In genomic region chr5:119370481-119370880, GRCm38 (mm10) we compare ENCODE assay signal across 12 mouse cellular contexts.
A peak's percentile ranks its signal among the peaks of the same experiment; 100 is the strongest.
DNase-seq lines count a peak whose midpoint lies in the region; ATAC-seq and TF ChIP-seq lines count a peak whose summit lies in the region.
"Had no signal": no experiment of that assay in that cellular context is flagged by ENCODE, and none has a peak within 500 bp of the region (broad histone marks: within the 10 kb centered on the region; RNA-seq: fewer than 3 reads in every experiment).

No protein-coding gene starts in this region.

- H3K9me3 ChIP-seq in heart, embryonic 13.5 days, result no peaks in the 10 kb centered on the region
- H3K9me3 ChIP-seq in limb, embryonic 14.5 days (ENCODE audit: control insufficient read depth, low read length), result no peaks in the 10 kb centered on the region
- no peaks in the 10 kb centered on the region for H3K9me3 ChIP-seq in stomach, embryonic 16.5 days (replicated peaks; ENCODE audit: control insufficient read depth, low read length)

- H3K4me2 ChIP-seq in heart, embryonic 13.5 days, result peak overlapping the region; percentile 41
- H3K4me2 ChIP-seq in limb, embryonic 14.5 days (replicated peaks; ENCODE audit: low read depth, low read length, severe bottlenecking), result peak overlapping the region; percentile 3; the same call in 1 of the 2 replicates
- peak overlapping the region; percentile 23 for H3K4me2 ChIP-seq in stomach, embryonic 16.5 days (ENCODE audit: low read depth, low read length)

- no peak overlapping the region for H3K9ac ChIP-seq in heart, embryonic 13.5 days
- no peak overlapping the region for H3K9ac ChIP-seq in limb, embryonic 14.5 days (ENCODE audit: low read depth, low read length, severe bottlenecking)
- peak overlapping the region; percentile 1; the same call in 1 of the 2 replicates for H3K9ac ChIP-seq in stomach, embryonic 16.5 days (ENCODE audit: low read length)

- no peaks in the 10 kb centered on the region for H3K36me3 ChIP-seq in heart, embryonic 13.5 days
- no peaks in the 10 kb centered on the region for H3K36me3 ChIP-seq in limb, embryonic 14.5 days (ENCODE audit: control insufficient read depth, insufficient read depth, low read length)
- no peaks in the 10 kb centered on the region for H3K36me3 ChIP-seq in stomach, embryonic 16.5 days (ENCODE audit: control insufficient read depth, insufficient read depth, low read length)

- WGBS in heart, embryonic 13.5 days, result 74% methylated on average over 12 of the region's 12 CpGs
- WGBS in limb, embryonic 14.5 days, result 58% methylated on average over 12 of the region's 12 CpGs
- 43% methylated on average over 12 of the region's 12 CpGs for WGBS in stomach, embryonic 16.5 days

- no peak for TF ChIP-seq POLR2A in limb, embryonic 14.5 days (IDR thresholded peaks at IDR 0.05; ENCODE audit: borderline replicate concordance, extremely low read depth, insufficient read depth, insufficient read length)

- DNase-seq in heart, postnatal 10 days, result no peak
- DNase-seq in retina, embryonic 14.5 days (ENCODE audit: low spot score), result peak; percentile 3
- no peak for DNase-seq in retina, postnatal 1 day
- DNase-seq in limb, embryonic 14.5 days (ENCODE audit: low spot score), result no peak
- DNase-seq in urinary bladder, adult 18-20 months (ENCODE audit: low spot score in 2 of 2), result no peak
- DNase-seq in adrenal gland, adult 8-10 months, result no peak
- DNase-seq: adrenal gland, postnatal 14 days; cerebellum, adult 11 months; gastrocnemius, postnatal 36 days; kidney, adult 11 months had no signal

- ATAC-seq in heart, embryonic 13.5 days (ENCODE audit: extremely low read depth, insufficient number of reproducible peaks, low FRiP score, low TSS enrichment), result no peak
- no peak for ATAC-seq in limb, embryonic 14.5 days (ENCODE audit: low FRiP score, low read depth)
- ATAC-seq in stomach, embryonic 16.5 days (ENCODE audit: insufficient read depth, low FRiP score), result no peak

- H3K27ac ChIP-seq in heart, embryonic 13.5 days (replicated peaks), result no peak overlapping the region
- no peak overlapping the region for H3K27ac ChIP-seq in limb, embryonic 14.5 days (replicated peaks; ENCODE audit: low read depth, low read length)
- no peak overlapping the region for H3K27ac ChIP-seq in stomach, embryonic 16.5 days (ENCODE audit: low read length)

- intact Hi-C loops in heart, postnatal 10 days (cut with DNase I), result no loop called here

- H3K4me3 ChIP-seq in heart, embryonic 13.5 days, result no peak overlapping the region
- no peak overlapping the region for H3K4me3 ChIP-seq in limb, embryonic 14.5 days (replicated peaks; ENCODE audit: low read length)
- no peak overlapping the region for H3K4me3 ChIP-seq in stomach, embryonic 16.5 days (replicated peaks; ENCODE audit: low read length)

- peaks cover 6% of the 10 kb centered on the region for H3K4me1 ChIP-seq in heart, embryonic 13.5 days
- H3K4me1 ChIP-seq in limb, embryonic 14.5 days (ENCODE audit: control insufficient read depth, insufficient read depth, low read length), result no peaks in the 10 kb centered on the region
- 0 out of 2 replicates have a peak, but pooled peaks cover 2% of the 10 kb centered on the region for H3K4me1 ChIP-seq in stomach, embryonic 16.5 days (ENCODE audit: control insufficient read depth, insufficient read depth, low read length)

- H3K27me3 ChIP-seq in heart, embryonic 13.5 days (replicated peaks), result peaks cover 7% of the 10 kb centered on the region
- no peaks in the 10 kb centered on the region for H3K27me3 ChIP-seq in limb, embryonic 14.5 days (ENCODE audit: control insufficient read depth, insufficient read depth, low read length)
- no peaks in the 10 kb centered on the region for H3K27me3 ChIP-seq in stomach, embryonic 16.5 days (ENCODE audit: control insufficient read depth, insufficient read depth, low read length)
